Mouse (Mus musculus) gastrocnemius, postnatal 25 days (tissue): ENCODE results near the gene Rps21. TPM values are rescaled to one million over a fixed set of nuclear protein-coding genes. Genes with fewer than 3 reads are reported as not detected.
A peak's percentile ranks its signal among the peaks of the same experiment; 100 is the strongest.

Experiments
- DNase-seq: peaks from one replicate; pipeline ENCODE4 v3.0.0; 2022
- long read RNA-seq, 2 experiments: library from polyadenylated mRNA; stranded (forward); transcript quantifications; one replicate each; pipeline ENCODE4 v2.0.0; 2021
- total RNA-seq, 2 experiments: library from RNA; stranded (reverse); gene quantifications; 1 replicate in 1 of 2; 2 replicates in 1 of 2; pipeline ENCODE4 v1.2.3; 2021

The Rps21 gene
- 100 to 1,000 TPM; 342 to 348 TPM for total RNA-seq
- long read RNA-seq, experiment 1, transcript Rps21-201 (6 exons, 394 nt): major isoform, 84 of 152 reads
- long read RNA-seq, experiment 1, partial matches to known transcripts: 68 of 152 reads
- long read RNA-seq, experiment 1, other reads (novel, unspliced or antisense): 0 of 152 reads
- long read RNA-seq, experiment 2, transcript Rps21-201 (6 exons, 394 nt): major isoform, 48 of 94 reads
- long read RNA-seq, experiment 2, partial matches to known transcripts: 43 of 94 reads
- long read RNA-seq, experiment 2, other reads (novel, unspliced or antisense): 3 of 94 reads

- DNase-seq: peak; percentile 98
Measured at GRCm38 (mm10) chr2:180257001-180257521, at the start of gene Rps21. Gene Rps21 (plus strand): TSS chr2:180257377.

GRCm38 (mm10) chr2:180207840-180208239, 49.3 kb upstream of the Rps21 start:
- DNase-seq: peak; percentile 67

- DNase-seq: no peak
Measured at GRCm38 (mm10) chr2:180208976-180209375, 48.2 kb upstream of the Rps21 start.

- DNase-seq: no peak
Measured at GRCm38 (mm10) chr2:180212255-180212654, 44.9 kb upstream of the Rps21 start.

- no peak for DNase-seq
Measured at GRCm38 (mm10) chr2:180214352-180214978, 42.7 kb upstream of the Rps21 start.

- no peak for DNase-seq
Measured at GRCm38 (mm10) chr2:180215011-180215461, 42.1 kb upstream of the Rps21 start.

GRCm38 (mm10) chr2:180215951-180216350, 41.2 kb upstream of the Rps21 start:
- DNase-seq: peak; percentile 43

GRCm38 (mm10) chr2:180216921-180217320, 40.3 kb upstream of the Rps21 start:
- DNase-seq: no peak

- peak; percentile 88 for DNase-seq
Measured at GRCm38 (mm10) chr2:180217587-180217986, 39.6 kb upstream of the Rps21 start.

GRCm38 (mm10) chr2:180218241-180218640, 38.9 kb upstream of the Rps21 start:
- no peak for DNase-seq

- peak; percentile 48 for DNase-seq
Measured at GRCm38 (mm10) chr2:180218677-180219076, 38.5 kb upstream of the Rps21 start.

GRCm38 (mm10) chr2:180219145-180219943, 37.8 kb upstream of the Rps21 start:
- no peak for DNase-seq

GRCm38 (mm10) chr2:180220165-180220564, 37.0 kb upstream of the Rps21 start:
- no peak for DNase-seq

GRCm38 (mm10) chr2:180221051-180221450, 36.1 kb upstream of the Rps21 start:
- DNase-seq: no peak

- DNase-seq: no peak
Measured at GRCm38 (mm10) chr2:180222250-180222649, 34.9 kb upstream of the Rps21 start.

GRCm38 (mm10) chr2:180224647-180225043, 32.5 kb upstream of the Rps21 start:
- no peak for DNase-seq

GRCm38 (mm10) chr2:180225044-180225761, 32.0 kb upstream of the Rps21 start:
- peak; percentile 48 for DNase-seq

GRCm38 (mm10) chr2:180225762-180226378, 31.3 kb upstream of the Rps21 start, which contains the start of gene Lama5:
Gene Lama5 (minus strand): TSS chr2:180225859.
- DNase-seq: peak; percentile 70

- peak; percentile 58 for DNase-seq
Measured at GRCm38 (mm10) chr2:180227262-180228059, 29.7 kb upstream of the Rps21 start.

GRCm38 (mm10) chr2:180228060-180228458, 29.1 kb upstream of the Rps21 start:
- no peak for DNase-seq
